Mouse (Mus musculus): ENCODE results near the gene Gpr55.
A peak's percentile ranks its signal among the peaks of the same experiment; 100 is the strongest.
"Not testable (repeated sequence)": the region's sequence is repeated elsewhere in the genome, so short reads cannot be mapped to it uniquely, and the experiment has no call there.

The Gpr55 gene

DNA sequence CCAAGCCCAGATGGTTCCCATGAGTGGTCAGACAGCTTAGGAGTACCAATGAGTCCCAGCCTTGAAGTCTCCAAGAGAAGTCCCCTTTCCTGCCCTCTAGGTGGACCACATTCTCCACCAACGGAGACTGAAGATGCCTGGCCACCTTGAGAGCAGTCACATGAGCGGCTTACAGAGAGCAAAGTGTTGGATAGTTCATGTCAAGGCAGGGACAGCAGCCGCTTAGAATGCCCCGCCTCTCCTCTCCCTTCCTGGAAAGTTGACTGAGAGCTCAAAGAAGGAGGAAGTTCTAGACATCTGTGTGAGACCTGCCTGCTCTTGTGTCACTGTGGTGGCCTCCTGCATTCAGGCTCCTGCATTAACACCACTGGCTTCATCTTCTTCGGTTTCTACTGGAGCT, at the start of gene Gpr55:
Gene Gpr55, minus strand, starts transcription at position 135 of the 400 bp plus-strand sequence.
- no peak for DNase-seq (ENCODE audit: low spot score)

DNA sequence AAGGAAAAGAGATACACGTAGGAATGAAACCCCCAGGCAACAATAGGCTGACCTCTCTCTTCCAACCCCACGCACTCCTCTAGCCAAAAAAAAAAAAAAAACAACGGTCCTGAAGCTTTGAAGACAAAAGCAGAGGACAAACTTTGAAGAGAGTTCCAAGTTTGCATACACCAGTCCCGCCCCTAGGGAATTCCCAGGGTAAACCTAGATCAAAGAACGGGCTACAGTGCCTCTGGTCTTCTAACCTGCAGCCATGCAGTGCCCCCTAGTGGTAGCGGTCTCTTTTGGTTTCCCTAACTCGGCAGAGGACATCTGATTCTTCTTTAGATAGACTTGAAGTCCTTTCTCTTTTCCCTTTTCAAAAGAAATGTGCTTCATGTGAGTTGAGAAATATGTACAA, 47.0 kb upstream of the Gpr55 start:
- peak; percentile 80 for DNase-seq (ENCODE audit: low spot score)

DNA sequence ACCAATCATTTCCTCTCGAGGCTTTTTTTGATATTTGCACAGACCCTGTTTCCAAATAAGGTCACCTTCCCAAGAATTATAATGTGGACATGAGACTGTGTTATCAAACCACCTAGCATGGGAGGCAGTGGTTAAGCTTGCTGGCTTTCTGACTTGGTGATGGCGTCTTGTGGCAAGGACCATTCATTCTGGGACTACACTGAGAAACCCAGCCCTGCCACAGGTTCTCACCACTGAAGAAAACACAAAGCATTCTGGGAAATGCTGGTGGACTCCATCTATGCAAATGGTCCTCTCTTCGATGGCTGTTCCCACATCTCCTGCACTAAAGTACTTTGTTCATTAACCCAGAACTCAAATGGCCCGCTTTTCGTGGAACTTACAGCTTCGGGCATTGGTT, 45.2 kb upstream of the Gpr55 start:
- no peak for DNase-seq (ENCODE audit: low spot score)

DNA sequence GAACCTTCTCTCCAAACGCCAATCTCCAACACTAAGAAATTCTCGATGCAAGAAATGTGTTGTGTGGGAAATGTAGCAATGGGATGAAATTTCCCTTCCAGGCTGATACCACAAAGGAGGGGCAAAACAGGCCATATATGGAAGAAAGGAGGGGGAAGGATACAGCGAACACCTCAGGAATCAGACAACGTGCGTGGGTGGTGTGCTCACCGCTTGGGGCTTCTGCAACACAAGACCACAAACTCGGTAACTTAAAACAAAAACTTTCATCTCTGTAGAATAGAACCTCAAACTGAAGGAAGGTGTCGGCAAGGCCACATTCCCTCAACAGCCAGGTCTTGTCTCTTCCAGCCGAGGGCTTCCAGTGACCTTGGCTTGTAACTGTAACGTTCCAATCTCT, 44.7 kb upstream of the Gpr55 start:
- no peak for DNase-seq (ENCODE audit: low spot score)

DNA sequence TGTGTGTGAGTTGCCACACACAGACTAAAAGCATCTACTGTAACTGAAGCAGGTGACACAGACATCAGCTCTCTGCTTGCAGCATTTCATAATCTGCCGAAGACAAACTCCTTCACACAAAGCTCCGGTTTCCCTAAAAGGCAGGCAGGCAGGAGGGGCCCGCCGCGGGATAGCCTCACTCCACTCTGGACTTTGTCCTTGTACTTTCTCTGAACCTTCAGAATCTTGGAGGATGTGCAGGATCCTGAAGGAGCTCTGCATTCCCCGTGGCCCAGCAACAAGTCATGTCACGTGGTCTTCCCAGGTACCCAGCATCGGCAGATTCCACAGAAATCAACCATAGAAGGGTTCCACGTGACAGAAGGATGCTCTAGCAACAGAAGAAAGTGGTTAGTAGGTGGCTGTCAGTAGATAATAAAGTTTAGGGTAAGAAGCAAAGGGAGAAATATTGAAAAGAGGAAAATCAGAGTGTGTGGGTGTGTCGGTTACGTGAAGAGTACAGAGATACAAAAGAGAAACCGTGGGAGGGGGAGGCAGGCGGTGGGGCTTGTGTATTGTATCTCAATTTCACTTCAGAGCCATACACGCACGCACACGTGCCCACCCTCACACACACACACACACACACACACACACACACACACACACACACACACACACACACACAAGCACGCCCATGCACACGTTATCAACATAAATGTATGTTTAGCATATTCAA, 39.2 kb upstream of the Gpr55 start:
- DNase-seq (ENCODE audit: low spot score), result no peak

DNA sequence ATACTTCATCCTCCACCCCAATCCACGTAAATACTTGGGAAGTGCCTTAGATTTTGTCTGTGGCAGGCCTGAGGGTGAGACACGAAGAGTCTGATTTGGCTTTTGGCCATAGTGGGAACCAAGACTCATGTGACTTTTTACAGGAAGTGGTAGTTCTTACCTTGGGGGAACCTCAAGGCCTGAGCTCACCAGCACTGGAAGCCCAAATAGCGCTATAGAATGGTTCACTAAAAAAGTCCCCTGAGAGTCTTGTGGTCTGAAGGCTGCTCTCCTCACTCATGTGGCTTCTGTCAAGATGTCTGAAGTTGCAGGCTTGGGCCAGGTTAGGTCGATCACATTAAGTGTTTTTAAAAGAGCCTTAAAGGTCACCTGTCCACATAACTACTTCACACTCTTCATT, 37.2 kb upstream of the Gpr55 start:
- DNase-seq (ENCODE audit: low spot score), result no peak

DNA sequence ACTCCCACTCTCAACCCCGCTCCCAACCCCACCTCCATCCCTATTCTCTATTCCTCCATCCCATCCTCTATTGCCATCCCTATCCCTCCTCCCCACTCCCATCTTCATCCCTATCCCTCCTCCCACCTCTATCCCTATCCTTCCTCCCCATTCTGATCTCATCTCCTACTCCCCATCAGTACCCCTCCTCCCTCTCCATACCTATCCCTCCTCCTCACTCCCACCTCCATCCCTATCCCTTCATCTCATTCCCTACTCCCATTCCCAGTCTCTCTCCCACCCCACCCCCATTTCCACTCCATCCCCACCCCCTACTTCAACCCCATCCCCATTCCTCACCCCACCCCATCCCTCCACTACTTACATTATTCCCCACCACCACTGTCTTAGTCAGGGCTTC, 36.4 kb upstream of the Gpr55 start:
- DNase-seq (ENCODE audit: low spot score), result no peak

DNA sequence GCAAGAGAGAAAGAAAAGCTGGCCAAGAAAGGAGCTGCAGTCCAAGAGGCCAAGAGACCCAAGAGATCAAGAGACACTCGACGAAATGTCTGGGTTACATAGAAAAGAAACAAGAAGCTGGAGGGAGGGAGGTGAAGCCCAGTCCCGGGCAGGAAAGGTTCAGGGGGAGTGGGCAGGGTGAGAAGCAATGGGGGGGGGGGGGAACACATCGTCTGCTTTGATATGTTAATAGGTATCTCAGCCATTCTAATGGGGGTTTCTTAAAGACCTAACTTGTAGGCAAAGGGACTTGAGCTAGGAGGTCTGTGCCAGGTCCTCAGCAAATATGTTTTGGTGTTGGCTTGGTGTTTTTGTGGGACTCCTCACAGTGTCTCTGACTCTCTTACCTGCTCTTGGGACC, 32.7 kb upstream of the Gpr55 start:
- DNase-seq (ENCODE audit: low spot score), result no peak

DNA sequence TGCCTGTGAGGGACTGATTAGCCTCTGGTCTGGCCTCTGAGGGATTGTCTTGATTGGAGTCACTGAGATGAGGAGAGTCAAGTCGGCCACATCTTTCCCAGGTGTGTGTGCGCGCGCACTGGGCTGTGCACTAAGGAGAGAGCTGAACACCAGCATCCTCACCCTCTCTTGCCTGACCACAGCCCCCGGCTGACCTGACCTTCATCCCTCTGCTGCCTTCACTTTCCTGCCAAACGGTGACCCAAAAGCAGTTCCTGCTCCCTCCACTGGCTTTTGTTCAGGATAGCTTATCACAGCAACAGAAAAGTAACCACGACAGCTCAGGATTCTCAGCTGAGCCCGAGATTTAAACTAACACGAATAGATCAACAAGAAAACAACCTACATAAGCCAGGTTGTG, 31.4 kb upstream of the Gpr55 start:
- no peak for DNase-seq (ENCODE audit: low spot score)

DNA sequence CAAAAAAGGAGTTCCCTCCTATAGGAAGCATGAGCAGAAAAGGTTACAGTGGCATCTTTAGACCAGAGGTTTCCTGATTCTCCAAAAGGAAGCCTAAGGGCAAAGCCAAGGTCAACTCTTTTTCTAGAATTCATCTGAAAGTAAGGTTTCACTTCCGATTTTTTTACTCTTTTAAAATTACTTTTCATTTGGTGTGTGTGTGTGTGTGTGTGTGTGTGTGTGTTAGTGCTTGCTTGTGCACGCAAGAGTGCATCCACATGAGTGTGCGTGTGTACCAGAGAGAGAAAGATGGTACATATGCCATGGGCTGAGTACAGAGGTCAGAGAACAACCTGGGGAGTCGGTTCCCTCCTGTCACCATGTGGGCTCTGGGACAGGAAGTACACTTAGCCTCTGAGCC, 28.1 kb upstream of the Gpr55 start:
- not testable (repeated sequence) for DNase-seq (ENCODE audit: low spot score)

DNA sequence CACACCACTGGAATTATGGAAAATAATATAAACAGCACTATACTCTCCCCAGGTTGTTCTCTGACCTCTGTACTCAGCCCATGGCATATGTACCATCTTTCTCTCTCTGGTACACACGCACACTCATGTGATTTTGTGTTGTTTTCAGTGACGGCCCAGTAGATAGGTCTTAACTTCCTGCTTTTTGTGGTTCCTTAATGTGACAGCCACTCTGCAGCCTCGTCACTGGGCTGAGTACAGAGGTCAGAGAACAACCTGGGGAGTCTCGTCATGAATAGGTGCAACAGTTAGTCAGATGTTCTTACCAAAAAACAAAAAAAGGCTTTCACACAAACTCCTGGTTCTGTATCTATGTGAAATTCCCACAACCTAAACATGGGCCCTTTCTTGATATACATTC, 27.5 kb upstream of the Gpr55 start:
- DNase-seq (ENCODE audit: low spot score), result no peak

DNA sequence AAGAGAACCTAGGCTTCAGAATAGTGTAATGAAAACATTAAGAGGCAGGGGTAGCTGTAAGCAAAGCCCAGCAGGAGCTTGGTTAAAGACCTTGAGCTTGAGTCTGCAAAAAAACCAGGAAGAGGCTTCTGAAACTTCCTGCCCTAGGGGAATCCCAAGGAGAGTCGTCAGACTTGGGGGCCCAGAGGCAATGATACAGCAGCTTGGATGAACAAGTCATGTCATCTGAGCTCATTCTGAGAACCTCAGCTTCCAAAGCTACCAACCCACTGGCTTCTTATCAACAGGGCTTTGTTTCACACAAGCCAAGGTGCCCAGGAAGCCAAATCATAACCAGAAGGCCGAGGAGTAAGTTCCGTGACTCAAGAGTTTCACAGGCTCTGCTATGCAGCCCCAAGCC, 25.0 kb upstream of the Gpr55 start:
- DNase-seq (ENCODE audit: low spot score), result no peak

DNA sequence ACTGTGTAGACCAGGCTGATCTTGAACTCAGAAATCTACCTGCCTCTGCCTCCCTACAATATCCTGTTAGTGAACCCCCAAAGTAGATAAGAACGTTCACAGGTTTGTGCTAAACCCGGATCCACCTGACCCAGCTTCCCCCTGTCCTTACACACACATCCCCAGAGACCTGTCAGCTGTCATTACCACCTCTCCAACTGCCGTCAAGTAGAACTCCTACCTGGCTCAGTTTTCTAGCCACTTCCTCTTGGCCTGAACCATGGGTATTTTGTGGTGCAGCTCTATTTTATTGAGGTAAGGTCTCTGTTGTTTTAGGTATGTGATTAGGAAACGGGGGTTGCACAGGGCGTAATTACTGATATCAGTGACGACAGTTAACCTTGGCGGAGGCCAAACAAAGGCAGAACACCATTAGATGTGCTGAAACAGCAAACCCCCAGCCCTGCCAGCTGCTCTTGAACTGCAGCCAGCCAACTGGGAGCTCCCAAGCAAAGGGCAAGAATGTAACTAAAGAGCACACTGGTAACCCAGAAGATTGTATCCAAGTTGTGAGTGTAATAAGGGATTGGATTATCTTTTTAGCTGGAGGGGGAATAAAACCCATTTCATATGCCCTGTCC, 21.0 kb upstream of the Gpr55 start:
- peak; percentile 46 for DNase-seq (ENCODE audit: low spot score)

DNA sequence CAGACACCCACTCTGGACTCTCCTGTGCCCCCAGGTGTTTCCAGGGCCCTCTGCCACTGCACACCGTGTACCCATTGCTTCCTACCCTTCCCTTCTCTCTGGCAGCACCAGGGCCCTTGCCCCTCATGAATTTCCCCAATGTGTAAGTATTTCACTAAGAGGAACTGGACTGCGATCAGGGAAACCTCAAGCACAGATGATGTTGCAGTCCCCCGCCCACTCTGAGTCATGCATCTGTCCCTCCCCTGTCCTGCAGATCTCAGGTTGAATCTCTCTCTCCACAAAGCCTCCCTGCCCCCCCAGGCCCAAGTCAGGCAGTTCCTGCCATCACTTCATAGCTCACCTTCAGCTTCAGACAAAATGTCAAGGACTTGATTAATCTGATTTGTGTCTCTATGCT, 16.9 kb upstream of the Gpr55 start:
- no peak for DNase-seq (ENCODE audit: low spot score)

DNA sequence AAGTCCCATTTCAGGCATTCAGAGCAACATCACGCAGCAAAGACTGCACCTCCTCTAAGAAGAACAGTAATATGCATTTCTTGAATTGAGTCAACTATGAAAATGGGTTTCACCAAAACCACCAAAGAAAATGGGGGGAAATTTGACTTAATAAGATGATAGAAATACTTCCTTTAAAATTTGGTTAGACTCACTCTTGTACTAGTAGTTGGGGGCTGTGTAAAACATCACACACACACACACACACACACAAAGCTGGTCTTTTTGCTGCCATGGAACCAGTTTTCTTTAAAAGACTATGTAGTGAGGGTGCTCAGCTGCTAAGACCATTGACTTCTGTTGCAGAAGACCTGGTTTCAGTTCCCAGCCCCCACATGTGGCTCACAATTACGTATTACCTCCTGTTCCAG, 12.7 kb upstream of the Gpr55 start:
- DNase-seq (ENCODE audit: low spot score), result no peak

DNA sequence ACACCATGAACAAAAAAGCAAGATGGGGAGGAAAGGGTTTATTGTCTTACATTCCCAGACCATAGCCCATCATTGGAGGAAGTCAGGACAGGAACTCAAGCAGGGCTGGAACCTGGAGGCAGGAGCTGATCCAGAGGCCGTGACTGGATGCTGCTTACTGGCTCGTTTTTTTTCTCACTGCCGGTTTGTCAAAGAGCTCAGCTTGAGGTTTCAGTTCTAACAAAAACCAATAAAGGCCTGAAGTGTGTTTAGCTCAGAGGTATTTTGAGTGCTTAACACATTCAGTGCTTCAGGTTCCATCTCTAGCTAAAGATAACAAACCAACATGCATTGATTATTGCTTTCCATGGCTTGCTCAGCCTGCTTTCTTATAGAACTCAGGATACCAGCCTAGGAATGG, 11.5 kb upstream of the Gpr55 start:
- no peak for DNase-seq (ENCODE audit: low spot score)

DNA sequence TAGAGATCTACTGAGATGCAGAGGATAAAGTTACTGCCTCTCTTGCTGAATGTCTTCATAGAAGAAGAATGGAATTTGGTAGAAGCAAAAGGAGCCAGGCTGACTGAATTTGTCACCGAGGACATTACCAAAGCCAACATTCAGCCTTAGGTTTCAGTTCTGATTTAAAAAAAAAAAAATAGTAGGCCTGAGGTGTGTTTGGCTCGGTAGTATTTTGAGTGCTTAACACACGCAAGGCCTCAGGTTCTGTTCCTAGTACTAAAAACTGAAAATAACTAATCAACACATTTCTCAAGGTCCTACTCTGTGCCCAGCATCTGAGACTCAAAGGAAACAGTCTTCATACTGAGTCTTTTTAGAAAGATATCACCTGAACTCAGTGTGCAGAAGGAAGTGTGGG, 10.3 kb upstream of the Gpr55 start:
- DNase-seq (ENCODE audit: low spot score), result no peak

DNA sequence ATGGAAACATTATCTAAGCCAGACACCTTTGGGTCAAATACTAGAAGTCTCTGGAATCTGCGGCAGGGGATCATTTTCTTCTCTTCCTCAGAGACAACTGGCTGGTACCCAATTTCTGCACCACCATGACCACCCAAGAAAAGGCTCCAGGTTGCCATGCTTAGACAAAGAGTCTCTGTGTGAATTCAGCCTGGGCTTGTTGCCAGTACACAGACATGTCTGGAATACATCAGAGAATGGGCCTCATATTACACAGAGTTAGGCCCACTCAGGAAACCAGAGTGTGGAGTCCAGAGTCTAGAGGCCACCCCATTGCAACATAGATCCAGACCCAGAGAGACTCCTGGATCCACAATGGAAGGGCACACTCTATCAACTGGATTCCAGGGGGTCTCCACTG, 8.7 kb upstream of the Gpr55 start:
- DNase-seq (ENCODE audit: low spot score), result no peak

DNA sequence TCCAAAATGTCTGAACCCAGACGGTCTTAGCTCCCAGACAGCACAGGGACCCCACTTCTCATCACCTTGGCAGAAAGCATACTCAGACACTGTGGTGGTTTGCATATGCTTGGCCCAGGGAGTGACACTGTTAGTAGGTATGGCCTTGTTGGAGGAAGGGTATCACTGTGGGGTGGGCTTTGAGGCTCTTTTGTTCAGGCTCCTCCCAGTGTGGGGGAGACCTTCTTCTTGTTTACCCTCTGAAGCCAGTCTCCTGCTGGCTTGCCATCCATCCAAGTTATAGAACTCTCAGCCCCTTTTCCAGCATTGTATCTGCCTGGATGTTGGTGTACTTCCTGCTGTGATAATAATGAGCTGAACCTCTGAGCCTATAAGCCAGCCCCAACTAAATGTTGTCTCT, 8.3 kb upstream of the Gpr55 start:
- no peak for DNase-seq (ENCODE audit: low spot score)

DNA sequence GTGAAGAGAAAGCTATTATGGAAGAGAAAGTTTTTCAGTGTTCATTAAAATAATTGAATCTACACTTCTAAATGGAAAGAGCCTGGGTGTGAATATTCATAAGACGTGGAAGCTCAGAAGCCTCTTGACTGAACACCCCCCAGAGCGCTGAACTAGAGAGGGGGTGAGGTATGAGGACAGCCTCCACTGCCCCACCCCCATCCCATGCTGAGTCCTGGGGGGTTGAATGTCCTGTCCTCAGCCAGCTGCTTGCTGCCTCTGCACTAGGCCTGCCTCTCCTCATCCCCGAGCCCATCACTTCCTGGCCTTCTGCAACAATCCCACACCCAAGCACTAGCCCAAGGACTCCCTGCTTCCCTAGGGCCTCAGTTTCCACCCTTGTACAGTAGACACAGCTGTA, 5.0 kb upstream of the Gpr55 start:
- DNase-seq (ENCODE audit: low spot score), result no peak

DNA sequence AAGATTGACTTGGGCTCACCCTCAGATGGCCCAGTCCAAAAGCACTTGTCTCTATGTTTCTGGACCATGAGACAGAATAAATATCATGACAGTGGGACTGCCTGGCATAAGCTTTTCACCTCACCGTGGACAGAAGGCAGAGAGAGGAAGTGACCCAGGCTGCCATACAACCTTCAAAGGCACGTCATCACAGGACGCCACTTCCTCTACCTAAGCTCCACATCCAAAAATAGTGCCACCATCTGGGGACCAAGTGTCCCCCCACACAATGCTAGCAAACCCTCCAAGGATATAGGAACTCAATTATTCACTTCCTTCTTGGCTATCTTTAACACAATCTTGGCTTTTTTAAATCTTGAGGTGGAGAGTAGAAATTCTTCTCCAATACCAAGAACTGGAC, 1.3 kb upstream of the Gpr55 start:
- no peak for DNase-seq (ENCODE audit: low spot score)

DNA sequence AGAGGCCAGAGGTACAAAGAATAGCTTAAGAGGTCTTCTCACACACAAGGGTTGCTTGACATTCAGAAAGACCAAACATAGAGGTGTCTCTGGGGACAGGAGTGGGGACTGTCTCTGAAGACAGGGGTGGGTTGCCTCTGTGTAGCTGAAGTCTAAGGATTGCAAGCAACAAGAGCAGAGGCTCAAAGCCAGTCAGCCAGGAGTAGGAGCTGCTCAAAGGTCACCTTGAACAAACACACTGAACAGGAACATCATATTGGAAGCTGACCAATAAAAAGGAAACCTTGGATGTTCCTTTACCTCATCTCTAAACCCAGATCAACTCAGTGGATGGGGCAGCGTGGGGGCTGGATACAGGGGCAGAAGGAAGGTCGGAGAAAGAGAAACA, 924 bp downstream of the Gpr55 start:
- DNase-seq (ENCODE audit: low spot score), result no peak

DNA sequence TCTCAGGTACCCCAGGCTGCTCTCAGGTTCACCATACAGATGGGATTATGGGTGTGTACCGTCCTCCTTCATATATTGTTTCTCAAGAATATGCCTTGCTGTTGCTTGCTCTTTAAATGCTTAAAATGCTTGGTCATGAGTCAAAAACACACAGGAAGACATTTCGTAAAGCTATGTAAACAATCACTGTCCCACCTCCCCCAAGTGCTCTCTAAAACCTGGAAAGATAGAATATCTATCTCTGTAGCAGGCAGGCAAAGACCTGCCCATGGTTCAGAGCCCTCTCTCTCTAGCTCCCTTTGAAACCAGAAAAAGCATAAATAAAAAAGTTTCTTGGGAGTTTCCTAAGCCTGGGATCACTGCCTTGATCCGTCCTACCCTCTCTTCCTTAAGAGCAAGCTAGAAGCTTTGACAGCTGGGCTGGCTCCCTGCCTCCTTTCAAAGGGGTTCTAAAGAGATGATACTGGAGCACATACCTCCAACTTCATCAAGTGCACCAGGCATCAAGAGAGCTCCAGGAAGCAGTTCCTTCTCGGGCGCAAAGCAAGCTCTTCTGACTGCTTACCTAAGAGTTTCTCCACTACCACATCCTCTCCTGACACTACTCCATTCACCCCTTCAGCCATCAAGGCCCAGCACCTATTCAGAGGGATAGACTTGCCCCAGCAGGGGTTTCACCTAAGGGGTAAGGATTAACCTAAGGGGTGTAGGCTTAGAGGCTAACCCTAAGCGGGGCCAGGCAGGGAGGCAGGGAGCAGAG, 1.5 kb downstream of the Gpr55 start:
- DNase-seq (ENCODE audit: low spot score), result no peak
